Mouse (Mus musculus): ENCODE results near the gene Pcgf6. TPM values are rescaled to one million over a fixed set of nuclear protein-coding genes. Genes with fewer than 3 reads are reported as not detected.
A peak's percentile ranks its signal among the peaks of the same experiment; 100 is the strongest.
"Not testable (repeated sequence)": the region's sequence is repeated elsewhere in the genome, so short reads cannot be mapped to it uniquely, and the experiment has no call there.

The Pcgf6 gene
- total RNA-seq, 2 experiments from 2014 or later: 2.4 to 3.1 TPM

GRCm38 (mm10) chr19:47005873-47006272, 44.8 kb downstream of the Pcgf6 start:
- intact Hi-C loops (cut with DNase I; ENCODE audit: low total_unique reads): no loop called here
- no peak for DNase-seq

GRCm38 (mm10) chr19:47003742-47004511, 46.8 kb downstream of the Pcgf6 start:
- DNase-seq: no peak
- intact Hi-C loops (cut with DNase I; ENCODE audit: low total_unique reads): no loop called here

GRCm38 (mm10) chr19:47000357-47000756, 50.3 kb downstream of the Pcgf6 start:
- intact Hi-C loops (cut with DNase I; ENCODE audit: low total_unique reads); DNase-seq: not testable (repeated sequence)

GRCm38 (mm10) chr19:46999753-47000152, 51.0 kb downstream of the Pcgf6 start:
- no peak for DNase-seq
- intact Hi-C loops (cut with DNase I; ENCODE audit: low total_unique reads): no loop called here

- intact Hi-C loops (cut with DNase I; ENCODE audit: low total_unique reads): no loop called here
- DNase-seq: no peak
Observed at GRCm38 (mm10) chr19:46998953-46999352, 51.8 kb downstream of the Pcgf6 start.

- intact Hi-C loops (cut with DNase I; ENCODE audit: low total_unique reads): no loop called here
- no peak for DNase-seq
Observed at GRCm38 (mm10) chr19:46998168-46998870, 52.4 kb downstream of the Pcgf6 start.

- intact Hi-C loops (cut with DNase I; ENCODE audit: low total_unique reads): no loop called here
- no peak for DNase-seq
Observed at GRCm38 (mm10) chr19:46996095-46996494, 54.6 kb downstream of the Pcgf6 start.

- DNase-seq: not testable (repeated sequence)
- intact Hi-C loops (cut with DNase I; ENCODE audit: low total_unique reads): loop anchor here (5.0 kb wide), 1 partner anchor 235 kb away; no protein-coding TSS in a partner anchor
Observed at GRCm38 (mm10) chr19:46992329-46992728, 58.4 kb downstream of the Pcgf6 start.

GRCm38 (mm10) chr19:46991145-46991544, 59.6 kb downstream of the Pcgf6 start:
- DNase-seq: peak; percentile 79
- intact Hi-C loops (cut with DNase I; ENCODE audit: low total_unique reads): loop anchor here (2.0 to 5.0 kb wide), 2 partner anchors 112 to 234 kb away; no protein-coding TSS in a partner anchor

- not testable (repeated sequence) for DNase-seq
- intact Hi-C loops (cut with DNase I; ENCODE audit: low total_unique reads): loop anchor here (2.0 to 5.0 kb wide), 2 partner anchors 112 to 233 kb away; no protein-coding TSS in a partner anchor
Observed at GRCm38 (mm10) chr19:46990625-46991024, 60.1 kb downstream of the Pcgf6 start.

- DNase-seq: no peak
- intact Hi-C loops (cut with DNase I; ENCODE audit: low total_unique reads): loop anchor here (2.0 to 5.0 kb wide), 2 partner anchors 111 to 233 kb away; no protein-coding TSS in a partner anchor
Observed at GRCm38 (mm10) chr19:46990153-46990518, 60.6 kb downstream of the Pcgf6 start.

- intact Hi-C loops (cut with DNase I; ENCODE audit: low total_unique reads): loop anchor here (2.0 to 5.0 kb wide), 2 partner anchors 111 to 232 kb away; no protein-coding TSS in a partner anchor
- no peak for DNase-seq
Observed at GRCm38 (mm10) chr19:46989479-46990152, 61.1 kb downstream of the Pcgf6 start.

GRCm38 (mm10) chr19:46988231-46989087, 62.2 kb downstream of the Pcgf6 start:
- intact Hi-C loops (cut with DNase I; ENCODE audit: low total_unique reads): no loop called here
- no peak for DNase-seq

- DNase-seq: no peak
- intact Hi-C loops (cut with DNase I; ENCODE audit: low total_unique reads): no loop called here
Observed at GRCm38 (mm10) chr19:46987646-46988045, 63.1 kb downstream of the Pcgf6 start.

GRCm38 (mm10) chr19:46984726-46985622, 65.7 kb downstream of the Pcgf6 start:
- intact Hi-C loops (cut with DNase I; ENCODE audit: low total_unique reads): no loop called here
- no peak for DNase-seq

- no peak for DNase-seq
- intact Hi-C loops (cut with DNase I; ENCODE audit: low total_unique reads): no loop called here
Observed at GRCm38 (mm10) chr19:46983966-46984380, 66.7 kb downstream of the Pcgf6 start.

All from gastrocnemius, postnatal 14 days (tissue).